Mouse (Mus musculus) lung, postnatal 25 days (tissue): ENCODE measurements around the gene A730046J19Rik.

Source experiments
- DNase-seq: peaks from one replicate; pipeline ENCODE4 v3.0.0; 2022; ENCODE audit warnings: low spot score

Gene A730046J19Rik

DNA sequence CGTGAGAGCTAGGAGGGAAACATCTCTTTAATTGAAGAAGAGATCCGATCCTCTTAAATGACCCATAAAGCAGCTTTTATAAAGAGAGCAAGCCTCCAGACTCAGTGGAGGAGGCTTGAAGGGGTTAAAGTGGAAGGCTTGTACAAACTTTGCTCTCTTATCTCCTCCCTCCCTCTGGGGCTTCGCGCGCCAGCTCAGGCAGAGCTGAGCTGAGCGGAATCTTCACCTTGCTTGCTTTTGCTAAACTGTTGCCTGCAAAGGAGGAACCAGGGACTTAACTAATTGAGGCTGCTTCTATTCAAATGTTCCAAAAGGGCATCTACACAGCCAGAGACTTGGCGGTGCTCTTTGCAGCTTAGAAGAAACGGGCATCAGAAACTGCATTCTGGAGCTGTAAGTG lies at the start of gene A730046J19Rik:
A730046J19Rik (plus strand) TSS at position 173 of the 400 bp plus-strand sequence.
- DNase-seq: no peak

DNA sequence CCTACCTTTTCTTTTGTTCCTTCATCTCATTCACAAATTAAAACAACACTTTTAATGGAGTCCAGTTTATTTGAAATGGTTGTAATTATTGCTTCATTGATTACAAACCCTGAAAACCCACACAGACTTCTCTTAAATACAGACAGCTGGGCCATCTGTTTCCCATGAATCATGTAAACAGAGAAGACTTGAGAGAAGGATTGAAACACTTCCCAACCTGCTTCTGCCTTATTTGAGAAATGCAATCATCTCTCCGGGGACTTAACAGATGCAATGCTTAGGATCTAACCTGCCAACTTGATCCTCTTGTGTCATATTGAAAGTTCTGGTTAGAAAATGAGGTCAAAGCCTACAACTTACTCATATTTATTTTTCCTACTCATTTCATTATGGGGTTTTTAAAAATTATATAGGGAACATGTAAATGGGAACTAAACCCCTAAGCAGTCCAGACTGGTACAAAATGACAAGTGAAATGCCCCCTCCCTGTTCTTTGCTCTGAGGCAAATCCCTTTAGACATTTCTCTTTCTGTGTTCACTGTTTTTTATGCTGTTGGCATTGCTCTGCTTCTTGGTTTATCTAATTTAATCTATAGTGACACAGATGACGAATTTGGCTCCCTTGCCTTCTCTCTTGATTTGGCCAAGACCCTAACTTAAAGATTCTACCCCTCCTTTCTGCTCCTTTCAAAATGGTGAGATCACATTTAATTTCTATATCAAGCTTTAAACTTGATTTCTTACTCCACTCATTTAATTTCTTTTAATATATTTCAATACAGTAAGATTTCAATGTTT lies 48.7 kb upstream of the A730046J19Rik start:
- DNase-seq: no peak

DNA sequence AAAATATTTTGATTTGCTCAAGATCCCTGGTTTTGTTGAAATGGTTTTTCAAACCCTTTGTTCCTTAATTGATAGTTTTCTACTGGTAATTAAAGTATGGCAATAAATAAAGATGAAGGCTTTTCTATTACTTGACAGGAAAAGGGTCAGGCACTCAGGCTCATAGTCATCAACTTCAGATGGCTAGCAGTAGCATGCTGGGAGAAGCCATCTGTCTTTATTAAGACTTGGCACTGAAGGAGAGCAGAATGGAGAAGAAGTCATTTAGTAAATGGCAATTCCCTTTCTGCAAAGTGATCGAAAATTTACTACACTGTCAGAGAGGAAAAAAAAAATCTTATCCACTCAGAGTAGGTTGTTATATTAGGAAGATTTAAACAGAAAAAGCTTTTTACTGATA lies 17.2 kb upstream of the A730046J19Rik start:
- no peak for DNase-seq

DNA sequence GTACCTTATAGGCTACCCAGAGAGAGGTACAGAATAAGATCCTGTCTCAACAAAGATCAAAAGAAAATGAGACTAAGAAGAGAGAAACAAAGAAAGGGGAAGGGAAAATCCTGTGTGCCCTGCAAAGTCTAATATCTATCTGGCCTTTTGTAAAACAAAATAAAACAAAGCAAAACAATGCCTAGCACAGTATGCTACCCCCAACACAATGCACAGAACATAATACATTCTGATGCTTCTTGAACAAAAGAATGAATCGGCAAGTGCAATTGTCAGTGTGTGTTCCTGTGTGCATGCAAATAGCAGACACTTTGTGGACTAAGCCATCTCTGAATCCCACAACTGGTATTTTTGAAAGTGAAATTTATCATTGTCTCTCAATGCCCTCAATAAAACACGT lies 3.5 kb upstream of the A730046J19Rik start:
- no peak for DNase-seq

DNA sequence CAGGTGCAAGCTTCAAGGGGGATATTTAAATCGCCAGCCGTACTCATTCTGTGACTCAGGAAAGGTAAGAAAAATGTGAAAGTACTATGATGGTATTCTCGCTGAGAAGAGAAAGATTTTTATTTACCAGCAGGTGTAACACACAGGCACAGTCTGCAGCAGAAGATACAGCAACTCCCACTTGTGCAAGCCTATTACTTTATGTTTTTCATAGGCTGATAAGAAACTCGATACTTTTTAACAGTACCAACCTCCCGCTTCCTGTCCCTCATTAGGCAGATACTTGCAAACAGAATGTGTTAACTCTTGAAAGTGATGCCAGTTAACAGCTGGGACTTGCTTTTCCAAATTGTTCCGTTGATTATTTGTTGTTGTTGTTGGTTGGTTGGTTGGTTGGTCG lies 616 bp downstream of the A730046J19Rik start:
- DNase-seq: no peak

DNA sequence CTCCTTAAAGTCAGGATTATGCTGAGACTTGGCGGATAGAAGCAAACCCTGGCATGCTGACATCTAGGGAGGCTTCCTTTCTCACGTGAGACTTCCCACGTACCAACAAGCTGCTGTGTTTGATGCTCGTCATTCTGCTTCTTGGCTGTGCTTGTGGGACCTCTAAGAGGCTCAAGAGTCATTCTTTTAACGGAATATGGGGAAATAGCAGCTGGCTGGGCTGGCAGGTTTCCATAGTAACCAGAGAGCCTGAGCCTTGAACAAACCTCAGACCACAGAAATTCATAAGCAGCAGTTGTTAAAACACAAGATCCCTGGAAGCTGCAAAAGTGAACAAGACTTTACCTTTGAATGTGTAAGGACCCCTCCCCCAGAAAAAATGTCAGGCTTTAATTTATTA lies 9.4 kb downstream of the A730046J19Rik start:
- DNase-seq: no peak
